Mouse (Mus musculus): ENCODE measurements around the gene Nudt9.

- TF ChIP-seq CTCF (IDR thresholded peaks at IDR 0.05; ENCODE audit: insufficient read depth, low read depth, low read length) (no peak), POLR2A (IDR thresholded peaks at IDR 0.05; ENCODE audit: insufficient read depth, low read depth, low read length) (no peak)
These were observed 16.0 kb downstream of the Nudt9 start for GRCm38 (mm10) chr5:104061936-104062772.
